Mouse (Mus musculus): ENCODE data around the gene Gm8909. TPM values are rescaled to one million over a fixed set of nuclear protein-coding genes. Genes with fewer than 3 reads are reported as not detected.

Gm8909 gene
- total and polyA plus RNA-seq, 2 experiments: not detected

GRCm38 (mm10) chr17:36198317-36198716, 30.0 kb upstream of the Gm8909 start:
- H3K79me2 ChIP-seq (ENCODE audit: control insufficient read depth, insufficient read depth, low read length): no peaks in the 10 kb centered on the region
- 19% methylated on average over 5 of the region's 5 CpGs for WGBS
- H3K4me3 ChIP-seq (ENCODE audit: insufficient read depth, low read depth, low read length): no peak overlapping the region
- TF ChIP-seq CTCF (IDR thresholded peaks at IDR 0.05; ENCODE audit: low read depth, low read length): peak; percentile 30; the same call in 1 of the 2 replicates
- no peak for TF ChIP-seq POLR2A (IDR thresholded peaks at IDR 0.05; ENCODE audit: extremely low read depth, insufficient read depth, low read length)
- no peak for DNase-seq (ENCODE audit: extremely low read depth, low read depth, low spot score)
- H3K27ac ChIP-seq (replicated peaks; ENCODE audit: insufficient read depth, low read depth, low read length): no peak overlapping the region
- H3K4me1 ChIP-seq (ENCODE audit: control insufficient read depth, insufficient read depth, low read length): no peaks in the 10 kb centered on the region
- H3K9ac ChIP-seq (ENCODE audit: low read depth, low read length): no peak overlapping the region
- H3K36me3 ChIP-seq (ENCODE audit: control insufficient read depth, insufficient read depth, low read length): no peaks in the 10 kb centered on the region
- peaks cover 2% of the 10 kb centered on the region; the same call in 1 of the 2 replicates for H3K27me3 ChIP-seq (ENCODE audit: control insufficient read depth, insufficient read depth, low read length)

DNA sequence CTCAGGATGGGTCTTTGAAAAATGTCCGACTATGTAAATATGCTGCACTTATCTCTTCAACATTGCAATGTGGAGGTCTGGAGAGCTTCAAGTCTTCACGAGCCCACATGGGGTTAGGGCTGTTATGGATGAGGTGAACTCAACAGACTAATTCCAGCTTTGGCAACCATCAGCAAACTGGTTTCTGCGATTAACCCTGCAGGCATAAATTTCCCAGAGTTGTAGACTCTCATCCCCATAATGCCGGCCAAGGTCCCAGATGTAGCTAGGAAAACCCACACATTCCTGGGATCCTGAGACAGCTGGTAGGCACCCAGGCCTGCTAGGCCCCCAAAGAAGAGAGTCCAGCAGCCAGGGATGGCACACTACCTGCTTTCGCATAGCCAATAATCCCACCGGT, 26.1 kb upstream of the Gm8909 start:
- peaks cover 2% of the 10 kb centered on the region; the same call in 1 of the 2 replicates for H3K27me3 ChIP-seq (ENCODE audit: control insufficient read depth, insufficient read depth, low read length)
- H3K9ac ChIP-seq (ENCODE audit: low read depth, low read length): no peak overlapping the region
- no peak for DNase-seq (ENCODE audit: extremely low read depth, low read depth, low spot score)
- no peak overlapping the region for H3K4me3 ChIP-seq (ENCODE audit: insufficient read depth, low read depth, low read length)
- TF ChIP-seq CTCF (IDR thresholded peaks at IDR 0.05; ENCODE audit: low read depth, low read length) (no peak), POLR2A (IDR thresholded peaks at IDR 0.05; ENCODE audit: extremely low read depth, insufficient read depth, low read length) (no peak)
- H3K79me2 ChIP-seq (ENCODE audit: control insufficient read depth, insufficient read depth, low read length): no peaks in the 10 kb centered on the region
- 67% methylated on average over 6 of the region's 6 CpGs for WGBS
- H3K27ac ChIP-seq (replicated peaks; ENCODE audit: insufficient read depth, low read depth, low read length): no peak overlapping the region
- H3K4me1 ChIP-seq (ENCODE audit: control insufficient read depth, insufficient read depth, low read length): no peaks in the 10 kb centered on the region
- no peaks in the 10 kb centered on the region for H3K36me3 ChIP-seq (ENCODE audit: control insufficient read depth, insufficient read depth, low read length)

- peaks cover 2% of the 10 kb centered on the region; the same call in 1 of the 2 replicates for H3K27me3 ChIP-seq (ENCODE audit: control insufficient read depth, insufficient read depth, low read length)
- no peak overlapping the region for H3K9ac ChIP-seq (ENCODE audit: low read depth, low read length)
- WGBS: 29% methylated on average over 8 of the region's 8 CpGs
- TF ChIP-seq CTCF (IDR thresholded peaks at IDR 0.05; ENCODE audit: low read depth, low read length): peak; percentile 83
- TF ChIP-seq POLR2A (IDR thresholded peaks at IDR 0.05; ENCODE audit: extremely low read depth, insufficient read depth, low read length): no peak
- H3K27ac ChIP-seq (replicated peaks; ENCODE audit: insufficient read depth, low read depth, low read length): no peak overlapping the region
- no peaks in the 10 kb centered on the region for H3K36me3 ChIP-seq (ENCODE audit: control insufficient read depth, insufficient read depth, low read length)
- H3K79me2 ChIP-seq (ENCODE audit: control insufficient read depth, insufficient read depth, low read length): no peaks in the 10 kb centered on the region
- H3K4me1 ChIP-seq (ENCODE audit: control insufficient read depth, insufficient read depth, low read length): no peaks in the 10 kb centered on the region
- no peak overlapping the region for H3K4me3 ChIP-seq (ENCODE audit: insufficient read depth, low read depth, low read length)
- DNase-seq (ENCODE audit: extremely low read depth, low read depth, low spot score): peak; percentile 61
These were observed 25.3 kb upstream of the Gm8909 start for GRCm38 (mm10) chr17:36193546-36194141.

- 33% methylated on average over 2 of the region's 2 CpGs for WGBS
- Histone ChIP-seq H3K79me2 (ENCODE audit: control insufficient read depth, insufficient read depth, low read length) (no peaks in the 10 kb centered on the region), H3K4me1 (ENCODE audit: control insufficient read depth, insufficient read depth, low read length) (no peaks in the 10 kb centered on the region), H3K9ac (ENCODE audit: low read depth, low read length) (no peak overlapping the region), H3K27me3 (ENCODE audit: control insufficient read depth, insufficient read depth, low read length) (no peaks in the 10 kb centered on the region), H3K36me3 (ENCODE audit: control insufficient read depth, insufficient read depth, low read length) (no peaks in the 10 kb centered on the region), H3K4me3 (ENCODE audit: insufficient read depth, low read depth, low read length) (no peak overlapping the region), H3K27ac (replicated peaks; ENCODE audit: insufficient read depth, low read depth, low read length) (no peak overlapping the region)
- DNase-seq (ENCODE audit: extremely low read depth, low read depth, low spot score): no peak
- no peak for TF ChIP-seq POLR2A (IDR thresholded peaks at IDR 0.05; ENCODE audit: extremely low read depth, insufficient read depth, low read length)
- no peak for TF ChIP-seq CTCF (IDR thresholded peaks at IDR 0.05; ENCODE audit: low read depth, low read length)
These were observed 24.0 kb upstream of the Gm8909 start for GRCm38 (mm10) chr17:36192371-36192770.

DNA sequence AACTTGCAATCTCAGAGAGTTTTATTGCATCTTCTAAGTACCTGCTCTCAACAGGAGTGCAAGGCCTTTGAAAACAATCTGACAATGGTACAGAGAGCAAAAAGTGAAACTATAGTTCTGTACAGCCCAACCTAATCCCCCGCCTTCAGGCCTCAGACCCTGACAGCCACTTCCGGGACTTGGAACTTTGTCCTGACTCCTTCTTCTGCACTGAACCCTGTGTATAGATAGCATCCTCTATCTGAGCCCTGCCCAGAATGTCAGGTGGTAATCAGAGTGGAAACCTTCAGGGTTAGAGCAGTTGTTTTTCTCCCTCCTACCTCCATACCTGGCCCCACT, 21.8 kb upstream of the Gm8909 start, which contains the start of gene H2-T3:
TSS of gene H2-T3 (minus strand) at position 119 of the 339 bp plus-strand sequence.
- H3K9ac ChIP-seq (ENCODE audit: low read depth, low read length): no peak within 1 kb of the TSS
- TF ChIP-seq POLR2A (IDR thresholded peaks at IDR 0.05; ENCODE audit: extremely low read depth, insufficient read depth, low read length) (no peak), CTCF (IDR thresholded peaks at IDR 0.05; ENCODE audit: low read depth, low read length) (no peak)
- WGBS: 76% methylated on average over 2 of the region's 2 CpGs
- no peaks in the 10 kb centered on the region for H3K79me2 ChIP-seq (ENCODE audit: control insufficient read depth, insufficient read depth, low read length)
- H3K27ac ChIP-seq (replicated peaks; ENCODE audit: insufficient read depth, low read depth, low read length): no peak within 1 kb of the TSS
- no peak within 1 kb of the TSS for H3K4me3 ChIP-seq (ENCODE audit: insufficient read depth, low read depth, low read length)
- no peaks in the 10 kb centered on the region for H3K4me1 ChIP-seq (ENCODE audit: control insufficient read depth, insufficient read depth, low read length)
- no peaks in the 10 kb centered on the region for H3K36me3 ChIP-seq (ENCODE audit: control insufficient read depth, insufficient read depth, low read length)
- 0 out of 2 replicates have a peak, but pooled peaks cover 3% of the 10 kb centered on the region for H3K27me3 ChIP-seq (ENCODE audit: control insufficient read depth, insufficient read depth, low read length)
- no peak for DNase-seq (ENCODE audit: extremely low read depth, low read depth, low spot score)

DNA sequence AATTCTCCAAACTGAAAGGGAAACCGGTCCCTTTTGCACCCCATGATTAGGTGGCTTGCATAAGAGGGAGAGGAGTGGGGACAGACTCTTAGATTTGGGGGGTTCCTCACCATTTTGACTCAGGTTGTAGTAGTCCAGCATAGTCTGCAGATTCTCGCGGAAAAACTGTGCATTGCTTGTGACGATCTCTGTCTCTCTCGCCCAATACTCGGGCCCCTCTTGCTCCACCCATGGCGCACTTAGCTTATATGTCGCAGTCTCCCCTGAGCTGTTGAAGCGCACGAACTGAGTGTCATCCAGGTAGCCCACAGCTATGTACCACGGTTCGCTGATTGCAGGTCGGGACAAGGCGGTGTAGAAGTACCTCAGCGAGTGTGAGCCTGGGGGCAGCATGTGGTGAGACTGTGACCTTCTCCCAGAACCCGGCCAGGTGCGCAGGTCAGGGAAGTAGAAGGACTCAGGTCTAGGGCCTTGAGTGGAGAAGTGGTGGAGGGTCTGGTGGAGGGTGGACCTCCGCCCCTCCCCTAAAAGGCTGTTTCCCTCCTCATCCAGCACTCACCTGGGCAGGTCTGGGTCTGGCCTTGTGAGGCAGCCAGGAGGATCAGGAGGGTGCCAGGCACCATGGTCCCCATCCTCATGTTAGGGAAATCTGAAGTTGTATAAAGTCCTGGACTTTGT, 21.3 kb upstream of the Gm8909 start:
- H3K4me1 ChIP-seq (ENCODE audit: control insufficient read depth, insufficient read depth, low read length): no peaks in the 10 kb centered on the region
- WGBS: 46% methylated on average over 18 of the region's 18 CpGs
- H3K36me3 ChIP-seq (ENCODE audit: control insufficient read depth, insufficient read depth, low read length): no peaks in the 10 kb centered on the region
- no peak for TF ChIP-seq POLR2A (IDR thresholded peaks at IDR 0.05; ENCODE audit: extremely low read depth, insufficient read depth, low read length)
- TF ChIP-seq CTCF (IDR thresholded peaks at IDR 0.05; ENCODE audit: low read depth, low read length): no peak
- no peak for DNase-seq (ENCODE audit: extremely low read depth, low read depth, low spot score)
- H3K27ac ChIP-seq (replicated peaks; ENCODE audit: insufficient read depth, low read depth, low read length): no peak overlapping the region
- no peak overlapping the region for H3K9ac ChIP-seq (ENCODE audit: low read depth, low read length)
- H3K27me3 ChIP-seq (ENCODE audit: control insufficient read depth, insufficient read depth, low read length): 0 out of 2 replicates have a peak, but pooled peaks cover 3% of the 10 kb centered on the region
- H3K4me3 ChIP-seq (ENCODE audit: insufficient read depth, low read depth, low read length): no peak overlapping the region
- H3K79me2 ChIP-seq (ENCODE audit: control insufficient read depth, insufficient read depth, low read length): no peaks in the 10 kb centered on the region

All from liver, adult 2 months (tissue).